Mouse (Mus musculus): ENCODE measurements at regions not wholly inside any gene's neighbourhood (a gene's known extent, or its start where the extent isn't known, plus 50 kb on each side); places are given as distances from the start of the nearest gene placed in this dataset.

GRCm38 (mm10) chr9:41761050-41761576 is 363.0 kb downstream of the Sorl1 start:
- no peak for ATAC-seq

GRCm38 (mm10) chr9:41754434-41755002 is 369.6 kb downstream of the Sorl1 start:
- no peak for ATAC-seq

GRCm38 (mm10) chr9:41745979-41746647 is 378.0 kb downstream of the Sorl1 start:
- no peak for ATAC-seq

GRCm38 (mm10) chr9:41741500-41741899 is 382.6 kb downstream of the Sorl1 start:
- ATAC-seq, result no peak

- ATAC-seq, result no peak
Measured at GRCm38 (mm10) chr9:41740536-41740935, 383.6 kb downstream of the Sorl1 start.

- no peak for ATAC-seq
Measured at GRCm38 (mm10) chr9:41737671-41738070, 386.4 kb downstream of the Sorl1 start.

- no peak for ATAC-seq
Measured at GRCm38 (mm10) chr9:41736881-41737280, 387.2 kb downstream of the Sorl1 start.

GRCm38 (mm10) chr9:41736234-41736859 is 387.8 kb downstream of the Sorl1 start:
- no peak for ATAC-seq

- ATAC-seq, result no peak
Measured at GRCm38 (mm10) chr9:41735448-41736233, 388.5 kb downstream of the Sorl1 start.

GRCm38 (mm10) chr9:41734925-41735447 is 389.1 kb downstream of the Sorl1 start:
- no peak for ATAC-seq

GRCm38 (mm10) chr9:41721609-41722008 is 402.5 kb downstream of the Sorl1 start:
- no peak for ATAC-seq

- no peak for ATAC-seq
Measured at GRCm38 (mm10) chr9:41715231-41715630, 408.9 kb downstream of the Sorl1 start.

GRCm38 (mm10) chr9:41705972-41706371 is 418.1 kb downstream of the Sorl1 start:
- ATAC-seq, result no peak

GRCm38 (mm10) chr9:41705461-41705903 is 418.6 kb downstream of the Sorl1 start:
- ATAC-seq, result no peak

- no peak for ATAC-seq
Measured at GRCm38 (mm10) chr9:41703091-41703490, 421.0 kb downstream of the Sorl1 start.

- ATAC-seq, result no peak
Measured at GRCm38 (mm10) chr9:41700683-41701082, 423.4 kb downstream of the Sorl1 start.

- no peak for ATAC-seq
Measured at GRCm38 (mm10) chr9:41699031-41699430, 425.1 kb downstream of the Sorl1 start.

GRCm38 (mm10) chr9:41697611-41698467 is 426.3 kb downstream of the Sorl1 start:
- ATAC-seq, result no peak

- no peak for ATAC-seq
Measured at GRCm38 (mm10) chr9:41697160-41697559, 426.9 kb downstream of the Sorl1 start.

- no peak for ATAC-seq
Measured at GRCm38 (mm10) chr9:41682911-41683310, 441.2 kb downstream of the Sorl1 start.

- ATAC-seq, result no peak
Measured at GRCm38 (mm10) chr9:41675656-41676055, 448.4 kb downstream of the Sorl1 start.

- no peak for ATAC-seq
Measured at GRCm38 (mm10) chr9:41672958-41673357, 451.1 kb downstream of the Sorl1 start.

All from CD4-positive, CD25-positive, alpha-beta regulatory T cell, adult 4 months (primary cell).